Mouse (Mus musculus) small intestine, adult 2 months (tissue): ENCODE data around the gene Kctd11.

Experiments
- CTCF ChIP-seq: fragments of 200-500 bp; IDR thresholded peaks from 2 replicates; pipeline ENCODE4 v1.5.1; 2012; ENCODE audit warnings: low read depth, mild to moderate bottlenecking, control low read depth, inconsistent platforms, low read length, moderate library complexity, mixed read lengths; ENCODE audit not compliant: insufficient replicate concordance, insufficient read length; ENCODE audit errors: extremely low read depth
- POLR2A ChIP-seq: fragments of 200-500 bp; IDR thresholded peaks from 2 replicates; pipeline ENCODE4 v1.6.1; 2012; ENCODE audit warnings: low read depth, mild to moderate bottlenecking, control low read depth, inconsistent platforms, low read length, moderate library complexity

DNA sequence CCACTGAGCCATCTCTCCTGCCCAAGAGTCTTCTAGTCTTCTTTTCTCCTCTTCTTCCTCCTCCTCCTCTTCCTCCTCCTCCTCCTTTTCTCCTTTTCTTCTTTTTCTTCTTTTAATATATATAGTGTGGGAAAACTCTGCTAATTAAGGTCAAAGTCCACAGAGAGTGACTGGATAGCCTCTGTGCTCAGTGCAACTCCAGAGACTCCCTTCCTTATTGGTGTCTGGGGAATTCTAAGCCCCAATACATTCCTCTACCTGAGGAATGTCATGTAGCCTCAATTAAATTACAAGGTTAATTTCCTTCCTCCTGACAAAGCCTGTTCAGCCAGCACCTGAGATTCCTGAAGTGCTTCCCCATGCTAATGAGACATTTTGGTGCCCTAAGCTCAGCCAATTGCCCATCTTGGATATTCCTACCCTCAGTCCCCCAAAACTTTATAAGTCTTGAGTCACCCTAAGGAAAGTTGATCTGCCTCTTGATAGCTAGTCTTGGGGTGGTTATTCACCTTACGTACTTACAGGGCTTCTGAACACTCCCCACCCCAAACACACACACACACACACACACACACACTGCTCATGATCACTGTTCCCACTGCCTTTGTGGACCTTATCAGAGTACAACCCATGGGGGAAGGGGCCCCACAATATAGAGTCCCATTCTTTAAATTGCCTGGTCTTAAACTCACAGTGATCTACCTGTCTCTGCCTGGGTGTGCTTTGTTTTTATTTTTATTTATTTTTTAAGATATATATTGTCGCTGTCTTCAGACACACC, 10.7 kb downstream of the Kctd11 start:
- TF ChIP-seq CTCF (no peak), POLR2A (no peak)
